Mouse (Mus musculus) embryonic facial prominence, embryonic 14.5 days (tissue): ENCODE results near the gene Gm20662. TPM values are rescaled to one million over a fixed set of nuclear protein-coding genes. Genes with fewer than 3 reads are reported as not detected.

ENCODE experiments used
- ATAC-seq: fragments of 200-750 bp; cut with Nextera tagmentation; 2 replicates; pipeline ENCODE4 v1.8.0; 2017; ENCODE audit warnings: low read depth, moderate number of reproducible peaks, moderate TSS enrichment
- DNase-seq: peaks from one replicate; pipeline ENCODE4 v3.0.0-alpha.2; 2015; ENCODE audit warnings: low spot score
- H3K27ac ChIP-seq: fragments of 300-500 bp; sonication (generic); replicated peaks from 2 replicates; pipeline ENCODE4 v1.5.1; 2014; ENCODE audit warnings: low read depth, mild to moderate bottlenecking, low read length, moderate library complexity
- H3K27me3 ChIP-seq: fragments of 300-500 bp; sonication (generic); replicated peaks from 2 replicates; pipeline ENCODE4 v1.6.1; 2014; ENCODE audit warnings: low read length; ENCODE audit not compliant: control insufficient read depth, insufficient read depth
- H3K36me3 ChIP-seq: fragments of 300-500 bp; sonication (generic); 2 replicates; pipeline ENCODE4 v1.6.1; 2014; ENCODE audit warnings: low read length, mixed read lengths; ENCODE audit not compliant: control insufficient read depth, insufficient read depth
- H3K4me1 ChIP-seq: fragments of 300-500 bp; sonication (generic); 2 replicates; pipeline ENCODE4 v1.6.1; 2014; ENCODE audit warnings: antibody characterized with exemption, low read length; ENCODE audit not compliant: control insufficient read depth, insufficient read depth
- H3K4me2 ChIP-seq: fragments of 300-500 bp; sonication (generic); 2 replicates; pipeline ENCODE4 v1.6.1; 2014; ENCODE audit warnings: low read depth, mild to moderate bottlenecking, low read length, moderate library complexity, mixed read lengths
- H3K4me3 ChIP-seq: fragments of 300-500 bp; sonication (generic); 2 replicates; pipeline ENCODE4 v1.5.1; 2014; ENCODE audit warnings: low read depth, mild to moderate bottlenecking, low read length
- H3K9ac ChIP-seq: fragments of 300-500 bp; sonication (generic); 2 replicates; pipeline ENCODE4 v1.6.1; 2014; ENCODE audit warnings: low read depth, mild to moderate bottlenecking, low read length, moderate library complexity, mixed read lengths
- H3K9me3 ChIP-seq: fragments of 300-500 bp; sonication (generic); 2 replicates; pipeline ENCODE4 v1.6.1; 2016; ENCODE audit warnings: low read length; ENCODE audit not compliant: control insufficient read depth
- WGBS: fragments of 180-500 bp; shearing (Covaris S2); extraction: QIAGEN DNeasy Blood & Tissue Kit; methylation state at CpG from one replicate; pipeline ENCODE4 v1.1.7; 2014; 5-methylcytosine and 5-hydroxymethylcytosine counted together
- polyA plus RNA-seq: library from polyadenylated mRNA; unstranded; fragments of >200 nt; fragmentation: Nextera tagmentation; extraction: Ambion mirVana; gene quantifications from 2 replicates; pipeline ENCODE4 v1.2.1, GENCODE M21; 2014

Gene Gm20662
- polyA plus RNA-seq, 1 experiment from 2014 or later: not detected

- H3K27me3 ChIP-seq: no peaks in the 10 kb centered on the region
- H3K4me2 ChIP-seq: peak within 1 kb of the TSS; percentile 74
- peaks cover 38% of the 10 kb centered on the region for H3K4me1 ChIP-seq
- WGBS: 14% methylated on average over 12 of the region's 14 CpGs
- DNase-seq (peak; percentile 96), ATAC-seq (peak; percentile 79)
- H3K4me3 ChIP-seq: peak within 1 kb of the TSS; percentile 77
- H3K36me3 ChIP-seq: peaks cover 9% of the 10 kb centered on the region; the same call in 1 of the 2 replicates
- peak within 1 kb of the TSS; percentile 98 for H3K27ac ChIP-seq
- H3K9me3 ChIP-seq: no peaks in the 10 kb centered on the region
- peak within 1 kb of the TSS; percentile 83 for H3K9ac ChIP-seq
Measured at GRCm38 (mm10) chr9:107982681-107983346, 13.3 kb upstream of the Gm20662 start, which contains the start of gene Gm20661. TSS of gene Gm20661 (plus strand) at chr9:107983058.

GRCm38 (mm10) chr9:107983421-107983890 lies 12.7 kb upstream of the Gm20662 start:
- H3K4me1 ChIP-seq: peaks cover 38% of the 10 kb centered on the region
- H3K27me3 ChIP-seq: no peaks in the 10 kb centered on the region
- peak overlapping the region; percentile 83 for H3K9ac ChIP-seq
- peak overlapping the region; percentile 77 for H3K4me3 ChIP-seq
- peak; percentile 96 for DNase-seq
- peak overlapping the region; percentile 74 for H3K4me2 ChIP-seq
- no peaks in the 10 kb centered on the region for H3K9me3 ChIP-seq
- peak; percentile 62 for ATAC-seq
- peaks cover 9% of the 10 kb centered on the region; the same call in 1 of the 2 replicates for H3K36me3 ChIP-seq
- H3K27ac ChIP-seq: peak overlapping the region; percentile 98
- 6% methylated on average over 4 of the region's 4 CpGs for WGBS

- Histone ChIP-seq H3K4me2 (peak overlapping the region; percentile 74), H3K36me3 (peaks cover 9% of the 10 kb centered on the region; the same call in 1 of the 2 replicates), H3K9me3 (no peaks in the 10 kb centered on the region), H3K4me3 (peak overlapping the region; percentile 77), H3K27me3 (no peaks in the 10 kb centered on the region), H3K27ac (peak overlapping the region; percentile 98), H3K4me1 (peaks cover 38% of the 10 kb centered on the region), H3K9ac (peak overlapping the region; percentile 83)
- 23% methylated on average over 19 of the region's 19 CpGs for WGBS
- ATAC-seq (no peak), DNase-seq (no peak)
Measured at GRCm38 (mm10) chr9:107984052-107984753, 11.9 kb upstream of the Gm20662 start.

GRCm38 (mm10) chr9:107984754-107985055 lies 11.4 kb upstream of the Gm20662 start:
- ATAC-seq (no peak), DNase-seq (no peak)
- Histone ChIP-seq H3K27ac (peak overlapping the region; percentile 98), H3K4me2 (peak overlapping the region; percentile 74), H3K27me3 (no peaks in the 10 kb centered on the region), H3K4me1 (peaks cover 38% of the 10 kb centered on the region), H3K36me3 (peaks cover 9% of the 10 kb centered on the region; the same call in 1 of the 2 replicates), H3K9me3 (no peaks in the 10 kb centered on the region), H3K9ac (peak overlapping the region; percentile 83), H3K4me3 (peak overlapping the region; percentile 77)
- WGBS: 22% methylated on average over 9 of the region's 9 CpGs

GRCm38 (mm10) chr9:107985131-107986119 lies 10.7 kb upstream of the Gm20662 start, which contains the start of gene Inka1:
TSS of gene Inka1 (minus strand) at chr9:107985879.
- H3K4me1 ChIP-seq: peaks cover 35% of the 10 kb centered on the region
- no peaks in the 10 kb centered on the region for H3K9me3 ChIP-seq
- under 1% methylated on average over 43 of the region's 58 CpGs for WGBS
- H3K4me3 ChIP-seq: peak within 1 kb of the TSS; percentile 77
- peak; percentile 67 for ATAC-seq
- H3K27me3 ChIP-seq: no peaks in the 10 kb centered on the region
- H3K36me3 ChIP-seq: peaks cover 9% of the 10 kb centered on the region; the same call in 1 of the 2 replicates
- peak within 1 kb of the TSS; percentile 83 for H3K9ac ChIP-seq
- H3K27ac ChIP-seq: peak within 1 kb of the TSS; percentile 98
- peak; percentile 95 for DNase-seq
- H3K4me2 ChIP-seq: peak within 1 kb of the TSS; percentile 74

- peaks cover 25% of the 10 kb centered on the region for H3K4me1 ChIP-seq
- H3K36me3 ChIP-seq: peaks cover 9% of the 10 kb centered on the region; the same call in 1 of the 2 replicates
- peak overlapping the region; percentile 77 for H3K4me3 ChIP-seq
- ATAC-seq: peak; percentile 39; the same call in 1 of the 2 replicates
- no peaks in the 10 kb centered on the region for H3K27me3 ChIP-seq
- peak overlapping the region; percentile 83 for H3K9ac ChIP-seq
- H3K9me3 ChIP-seq: no peaks in the 10 kb centered on the region
- peak overlapping the region; percentile 98 for H3K27ac ChIP-seq
- peak; percentile 91 for DNase-seq
- peak overlapping the region; percentile 74 for H3K4me2 ChIP-seq
- WGBS: 6% methylated on average over 18 of the region's 18 CpGs
Measured at GRCm38 (mm10) chr9:107986376-107986775, 9.8 kb upstream of the Gm20662 start.

- peaks cover 16% of the 10 kb centered on the region for H3K4me1 ChIP-seq
- H3K9me3 ChIP-seq: no peaks in the 10 kb centered on the region
- 34% methylated on average over 3 of the region's 3 CpGs for WGBS
- H3K27me3 ChIP-seq: no peaks in the 10 kb centered on the region
- H3K9ac ChIP-seq: no peak overlapping the region
- H3K4me3 ChIP-seq: no peak overlapping the region
- peaks cover 9% of the 10 kb centered on the region; the same call in 1 of the 2 replicates for H3K36me3 ChIP-seq
- DNase-seq: peak; percentile 55
- no peak overlapping the region for H3K4me2 ChIP-seq
- no peak for ATAC-seq
- H3K27ac ChIP-seq: peak overlapping the region; percentile 58
Measured at GRCm38 (mm10) chr9:107987950-107988349, 8.2 kb upstream of the Gm20662 start.

- no peaks in the 10 kb centered on the region for H3K9me3 ChIP-seq
- H3K27ac ChIP-seq: no peak within 1 kb of the TSS
- no peak for ATAC-seq
- no peaks in the 10 kb centered on the region for H3K4me1 ChIP-seq
- H3K27me3 ChIP-seq: no peaks in the 10 kb centered on the region
- no peak within 1 kb of the TSS for H3K9ac ChIP-seq
- H3K4me3 ChIP-seq: no peak within 1 kb of the TSS
- H3K36me3 ChIP-seq: no peaks in the 10 kb centered on the region
- no peak within 1 kb of the TSS for H3K4me2 ChIP-seq
- peak; percentile 30 for DNase-seq
- WGBS: 33% methylated on average over 2 of the region's 2 CpGs
Measured at GRCm38 (mm10) chr9:107992197-107992596, 4.0 kb upstream of the Gm20662 start, which contains the start of gene Cdhr4. TSS of gene Cdhr4 (plus strand) at chr9:107992497.
